Mouse (Mus musculus) CH12.LX (cell line): Measurements from ENCODE around the gene Slc22a15. TPM values are rescaled to one million over a fixed set of nuclear protein-coding genes. Genes with fewer than 3 reads are reported as not detected.
A peak's percentile ranks its signal among the peaks of the same experiment; 100 is the strongest.

Source experiments
- DNase-seq: peaks from one replicate; pipeline ENCODE4 v3.0.0-alpha.2; 2013; ENCODE audit errors: extremely low read depth
- H3K27ac ChIP-seq: 2 replicates; pipeline ENCODE4 v1.5.1; 2012; ENCODE audit warnings: low read depth, mild to moderate bottlenecking, control low read depth, moderate library complexity; ENCODE audit not compliant: insufficient read depth
- H3K27me3 ChIP-seq: replicated peaks from 2 replicates; pipeline ENCODE3; 2012; ENCODE audit warnings: inconsistent platforms
- H3K36me3 ChIP-seq, 2 experiments: replicated peaks in 1 of 2; 2 replicates each; pipeline versions ENCODE3 to v1.6.1; 2012; ENCODE audit warnings: inconsistent platforms in 1 of 2, low read length in 1 of 2, mild to moderate bottlenecking in 1 of 2, mixed read lengths in 1 of 2, moderate library complexity in 1 of 2; ENCODE audit not compliant: control insufficient read depth in 1 of 2, insufficient read depth in 1 of 2
- H3K4me1 ChIP-seq, 2 experiments: 2 replicates each; pipeline ENCODE4 v1.6.1; 2012; ENCODE audit warnings: inconsistent platforms in 1 of 2, moderate library complexity in 1 of 2; ENCODE audit not compliant: insufficient read depth in 2 of 2, control insufficient read depth in 1 of 2
- H3K4me2 ChIP-seq: 2 replicates; pipeline ENCODE4 v1.6.1; 2012; ENCODE audit warnings: low read depth, mild to moderate bottlenecking, control low read depth; ENCODE audit not compliant: poor library complexity, insufficient read depth, severe bottlenecking
- H3K4me3 ChIP-seq, 3 experiments: fragments of 150-350 bp in 1 of 3; sonication (generic) in 1 of 3; replicated peaks in 1 of 3; 2 replicates each; pipeline versions ENCODE3 to v1.5.1; 2011 to 2012; ENCODE audit warnings: low read depth in 2 of 3, low read length in 2 of 3, mild to moderate bottlenecking in 2 of 3, moderate library complexity in 2 of 3, control low read depth in 1 of 3, improper control_type of control experiment in 1 of 3, inconsistent platforms in 1 of 3, mixed read lengths in 1 of 3; ENCODE audit not compliant: poor library complexity in 1 of 3
- H3K79me2 ChIP-seq: replicated peaks from 2 replicates; pipeline ENCODE4 v1.6.1; 2012; ENCODE audit warnings: mild to moderate bottlenecking, moderate library complexity; ENCODE audit not compliant: control insufficient read depth, poor library complexity, insufficient read depth, severe bottlenecking; ENCODE audit errors: extremely low read depth
- H3K9ac ChIP-seq: 2 replicates; pipeline ENCODE4 v1.6.1; 2012; ENCODE audit warnings: low read depth, mild to moderate bottlenecking, control low read depth, moderate library complexity; ENCODE audit not compliant: insufficient read depth
- H3K9me3 ChIP-seq: replicated peaks from 2 replicates; pipeline ENCODE3; 2012; ENCODE audit warnings: low read length, inconsistent platforms, mixed read lengths
- CHD1 ChIP-seq: IDR thresholded peaks from 2 replicates; pipeline ENCODE4 v1.6.1; 2012; ENCODE audit warnings: low read depth, low read length, improper control_type of control experiment, inconsistent platforms
- CHD2 ChIP-seq: IDR thresholded peaks from 2 replicates; pipeline ENCODE4 v1.6.1; 2011; ENCODE audit warnings: low read length, improper control_type of control experiment
- CTCF ChIP-seq, 2 experiments: IDR thresholded peaks in 1 of 2; conservative IDR thresholded peaks in 1 of 2; 2 replicates each; pipeline ENCODE4 v1.5.1; 2011 to 2012; ENCODE audit warnings: low read depth in 2 of 2, low read length in 2 of 2, improper control_type of control experiment in 1 of 2, inconsistent platforms in 1 of 2, mild to moderate bottlenecking in 1 of 2, moderate library complexity in 1 of 2
- E2F4 ChIP-seq: IDR thresholded peaks from 2 replicates; pipeline ENCODE4 v1.6.1; 2011; ENCODE audit warnings: low read depth, low read length, improper control_type of control experiment; ENCODE audit not compliant: insufficient replicate concordance
- ELF1 ChIP-seq: IDR thresholded peaks from 2 replicates; pipeline ENCODE4 v1.6.1; 2014; ENCODE audit warnings: low read depth, mild to moderate bottlenecking, inconsistent platforms, low read length, improper control_type of control experiment
- ETS1 ChIP-seq: conservative IDR thresholded peaks from 2 replicates; pipeline ENCODE4 v1.6.1; 2012; ENCODE audit warnings: low read depth, mild to moderate bottlenecking, inconsistent platforms, low read length, improper control_type of control experiment, moderate library complexity
- GABPA ChIP-seq: IDR thresholded peaks from 2 replicates; pipeline ENCODE4 v1.6.1; 2012; ENCODE audit warnings: low read depth, low read length, improper control_type of control experiment, inconsistent platforms; ENCODE audit not compliant: insufficient replicate concordance
- HCFC1 ChIP-seq: IDR thresholded peaks from 2 replicates; pipeline ENCODE4 v1.6.1; 2012; ENCODE audit warnings: low read depth, mild to moderate bottlenecking, inconsistent platforms, low read length, improper control_type of control experiment
- IRF4 ChIP-seq: IDR thresholded peaks from 2 replicates; pipeline ENCODE4 v1.6.1; 2014; ENCODE audit warnings: low read depth, mild to moderate bottlenecking, inconsistent platforms, low read length, improper control_type of control experiment
- JUN ChIP-seq: IDR thresholded peaks from 2 replicates; pipeline ENCODE4 v1.6.1; 2011; ENCODE audit warnings: low read depth, mild to moderate bottlenecking, low read length, improper control_type of control experiment, moderate library complexity; ENCODE audit not compliant: insufficient read depth
- JUND ChIP-seq: conservative IDR thresholded peaks from 2 replicates; pipeline ENCODE4 v1.6.1; 2011; ENCODE audit warnings: low read depth, low read length, improper control_type of control experiment
- KAT2A ChIP-seq: IDR thresholded peaks from 2 replicates; pipeline ENCODE4 v1.6.1; 2012; ENCODE audit warnings: low read length, improper control_type of control experiment, inconsistent platforms; ENCODE audit not compliant: insufficient replicate concordance
- MAFK ChIP-seq: IDR thresholded peaks from 2 replicates; pipeline ENCODE4 v1.6.1; 2011; ENCODE audit warnings: low read length, improper control_type of control experiment; ENCODE audit not compliant: insufficient replicate concordance
- MAX ChIP-seq: IDR thresholded peaks from 2 replicates; pipeline ENCODE4 v1.6.1; 2011; ENCODE audit warnings: low read length, improper control_type of control experiment
- MAZ ChIP-seq: IDR thresholded peaks from 2 replicates; pipeline ENCODE4 v1.6.1; 2012; ENCODE audit warnings: low read depth, mild to moderate bottlenecking, inconsistent platforms, low read length, improper control_type of control experiment, moderate library complexity
- MXI1 ChIP-seq: IDR thresholded peaks from 2 replicates; pipeline ENCODE4 v1.6.1; 2011; ENCODE audit warnings: mild to moderate bottlenecking, low read depth, low read length, improper control_type of control experiment
- MYC ChIP-seq: IDR thresholded peaks from 2 replicates; pipeline ENCODE4 v1.6.1; 2011; ENCODE audit warnings: low read depth, mild to moderate bottlenecking, improper control_type of control experiment, low read length
- NRF1 ChIP-seq: IDR thresholded peaks from 2 replicates; pipeline ENCODE4 v1.6.1; 2014; ENCODE audit warnings: low read depth, mild to moderate bottlenecking, inconsistent platforms, low read length, improper control_type of control experiment, moderate library complexity
- POLR2AphosphoS2 ChIP-seq: IDR thresholded peaks from 2 replicates; pipeline ENCODE4 v1.6.1; 2011; ENCODE audit warnings: low read depth, low read length, improper control_type of control experiment
- RAD21 ChIP-seq: IDR thresholded peaks from 2 replicates; pipeline ENCODE4 v1.6.1; 2011; ENCODE audit warnings: low read depth, mild to moderate bottlenecking, low read length, improper control_type of control experiment, moderate library complexity
- SIN3A ChIP-seq: IDR thresholded peaks from 2 replicates; pipeline ENCODE4 v1.6.1; 2012; ENCODE audit warnings: low read length, improper control_type of control experiment, inconsistent platforms
- SMC3 ChIP-seq: IDR thresholded peaks from 2 replicates; pipeline ENCODE4 v1.6.1; 2011; ENCODE audit warnings: low read depth, low read length, improper control_type of control experiment
- TCF12 ChIP-seq: IDR thresholded peaks from 2 replicates; pipeline ENCODE4 v1.6.1; 2014; ENCODE audit warnings: low read depth, mild to moderate bottlenecking, inconsistent platforms, low read length, improper control_type of control experiment
- UBTF ChIP-seq: IDR thresholded peaks from 2 replicates; pipeline ENCODE4 v1.6.1; 2012; ENCODE audit warnings: low read depth, mild to moderate bottlenecking, inconsistent platforms, low read length, improper control_type of control experiment, moderate library complexity
- USF1 ChIP-seq: IDR thresholded peaks from 2 replicates; pipeline ENCODE4 v1.6.1; 2014; ENCODE audit warnings: low read depth, mild to moderate bottlenecking, inconsistent platforms, low read length, improper control_type of control experiment
- USF2 ChIP-seq: conservative IDR thresholded peaks from 2 replicates; pipeline ENCODE4 v1.6.1; 2011; ENCODE audit warnings: low read depth, low read length, improper control_type of control experiment
- ZC3H11A ChIP-seq: IDR thresholded peaks from 2 replicates; pipeline ENCODE4 v1.6.1; 2012; ENCODE audit warnings: low read depth, mild to moderate bottlenecking, inconsistent platforms, low read length, improper control_type of control experiment
- ZMIZ1 ChIP-seq: IDR thresholded peaks from 2 replicates; pipeline ENCODE4 v1.6.1; 2012; ENCODE audit warnings: low read depth, mild to moderate bottlenecking, inconsistent platforms, low read length, improper control_type of control experiment
- dilution Hi-C: fragments of 300-500 bp; cut with MboI; formaldehyde crosslinking; loops from 2 replicates; pipeline ENCODE4 v1.14.3; 2020; ENCODE audit warnings: low sequenced_read_pairs; ENCODE audit not compliant: extremely low pct_unique_long_range_greater_than_20kb, extremely low pct_ligation_motif_present
- in situ Hi-C: fragments of 300-500 bp; cut with MboI; formaldehyde crosslinking; loops from 3 replicates; pipeline ENCODE4 v1.14.3; 2019; ENCODE audit warnings: low sequenced_read_pairs, low pct_ligation_motif_present, low pct_unique_long_range_greater_than_20kb, mixed read lengths
- polyA plus RNA-seq: library from polyadenylated mRNA; unstranded; fragments of >175 nt; gene quantifications from 2 replicates; pipeline ENCODE4 v1.2.1, GENCODE M21; 2012; ENCODE audit warnings: low read depth; ENCODE audit not compliant: insufficient read length
- total RNA-seq, 2 experiments: library from RNA; depleted of rRNA; stranded (reverse); fragments of 300-350 nt in 1 of 2; fragments of >200 nt in 1 of 2; gene quantifications; 2 replicates each; pipeline ENCODE4 v1.2.3; 2012 to 2014

The Slc22a15 gene
- total and polyA plus RNA-seq, 3 experiments = 1.8 to 7.6 (median 4.5) TPM

- H3K79me2 ChIP-seq = no peaks in the 10 kb centered on the region
- H3K9me3 ChIP-seq = no peaks in the 10 kb centered on the region
- H3K4me2 ChIP-seq = peak overlapping the region; percentile 71
- H3K27ac ChIP-seq = peak overlapping the region; percentile 70
- peaks cover 50 to 75% of the 10 kb centered on the region in 2 experiments for H3K4me1 ChIP-seq
- H3K27me3 ChIP-seq = no peaks in the 10 kb centered on the region
- H3K4me3 ChIP-seq = peak overlapping the region in 2 of 3 experiments; percentile 5 to 49
- TF ChIP-seq UBTF = no peak
- no peak for TF ChIP-seq POLR2AphosphoS2
- no peak for TF ChIP-seq KAT2A
- TF ChIP-seq IRF4 = no peak
- no peak for TF ChIP-seq MXI1
- no peak for TF ChIP-seq MAZ
- TF ChIP-seq MAFK = no peak
- TF ChIP-seq CHD2 = no peak
- TF ChIP-seq ZC3H11A = no peak
- TF ChIP-seq SIN3A = no peak
- no peak for TF ChIP-seq NRF1
- in situ Hi-C loops (no loop called here), dilution Hi-C loops (no loop called here)
- no peak for DNase-seq
- H3K9ac ChIP-seq = peak overlapping the region; percentile 73
- H3K36me3 ChIP-seq = peaks cover 0 to 12% of the 10 kb centered on the region in 2 experiments
Observed at GRCm38 (mm10) chr3:101831189-101831858, 92.9 kb downstream of the Slc22a15 start.

- Histone ChIP-seq H3K9ac (peak overlapping the region; percentile 73), H3K4me2 (peak overlapping the region; percentile 71), H3K27ac (peak overlapping the region; percentile 98), H3K9me3 (no peaks in the 10 kb centered on the region), H3K27me3 (no peaks in the 10 kb centered on the region), H3K4me1 (peaks cover 45 to 68% of the 10 kb centered on the region in 2 experiments), H3K4me3 (peak overlapping the region; percentile 29 to 57 (median 49)), H3K79me2 (no peaks in the 10 kb centered on the region), H3K36me3 (peaks cover 0 to 17% of the 10 kb centered on the region in 2 experiments)
- DNase-seq = peak; percentile 94
- dilution Hi-C loops (no loop called here), in situ Hi-C loops (loop anchor here (5.0 kb wide), 1 partner anchor 32 kb away; no protein-coding TSS in a partner anchor)
- TF ChIP-seq RAD21 (no peak), MYC (peak; percentile 20), IRF4 (peak; percentile 87), CHD2 (peak; percentile 12; the same call in 1 of the 2 replicates), ETS1 (peak; percentile 85), SIN3A (peak; percentile 60), ZC3H11A (no peak), CTCF (conservative IDR thresholded peaks at IDR 0.05 in 1 of 2, IDR thresholded peaks at IDR 0.05 in 1 of 2; ENCODE audit: low read depth in 2 of 2, low read length in 2 of 2) (no peak), POLR2AphosphoS2 (no peak), MXI1 (peak; percentile 92), ELF1 (peak; percentile 69), JUN (no peak), E2F4 (no peak), TCF12 (peak; percentile 76), USF2 (no peak), HCFC1 (0 out of 2 replicates have a peak, but pooled peaks have one; percentile 25), CHD1 (peak; percentile 99), JUND (peak; percentile 8; the same call in 1 of the 2 replicates), SMC3 (no peak), GABPA (no peak), MAX (peak; percentile 33; the same call in 1 of the 2 replicates), ZMIZ1 (peak; percentile 79; the same call in 1 of the 2 replicates), USF1 (0 out of 2 replicates have a peak, but pooled peaks have one; percentile 9), MAZ (peak; percentile 70; the same call in 1 of the 2 replicates)
Observed at GRCm38 (mm10) chr3:101829881-101830616, 94.2 kb downstream of the Slc22a15 start.
